Mouse (Mus musculus): ENCODE measurements around the gene Trim26. TPM values are rescaled to one million over a fixed set of nuclear protein-coding genes. Genes with fewer than 3 reads are reported as not detected.

Gene Trim26
- polyA plus RNA-seq, 1 experiment from 2014 or later, result 53.7 TPM

DNA sequence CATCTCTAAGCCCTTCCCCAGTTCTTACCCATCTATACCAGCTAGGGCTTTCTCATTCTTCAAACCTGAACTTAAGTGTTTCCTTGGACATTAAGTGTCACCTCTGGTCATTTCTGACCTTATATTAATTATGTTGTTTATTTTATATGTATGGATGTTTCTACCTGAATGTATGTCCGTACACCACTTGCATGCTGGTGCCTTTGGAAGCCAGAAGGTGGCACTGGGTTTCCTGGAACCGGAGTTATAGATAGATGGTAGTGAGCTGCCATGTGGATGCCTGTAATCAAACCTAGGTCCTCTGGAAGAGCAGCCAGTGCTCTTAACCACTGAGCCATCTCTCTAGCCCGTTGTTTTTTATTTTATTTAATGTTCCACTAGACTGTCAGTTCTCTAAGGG lies 18.6 kb downstream of the Trim26 start:
- no peak overlapping the region for H3K4me3 ChIP-seq
- no peaks in the 10 kb centered on the region for H3K27me3 ChIP-seq
- no peaks in the 10 kb centered on the region for H3K4me1 ChIP-seq
- WGBS, result 98% methylated on average over 3 of the region's 3 CpGs
- no peak for ATAC-seq (ENCODE audit: low FRiP score, low read depth)
- H3K36me3 ChIP-seq, result peaks cover 95% of the 10 kb centered on the region
- no peak overlapping the region for H3K27ac ChIP-seq
- no peak overlapping the region for H3K9ac ChIP-seq
- H3K4me2 ChIP-seq (replicated peaks), result no peak overlapping the region
- no peaks in the 10 kb centered on the region for H3K9me3 ChIP-seq

DNA sequence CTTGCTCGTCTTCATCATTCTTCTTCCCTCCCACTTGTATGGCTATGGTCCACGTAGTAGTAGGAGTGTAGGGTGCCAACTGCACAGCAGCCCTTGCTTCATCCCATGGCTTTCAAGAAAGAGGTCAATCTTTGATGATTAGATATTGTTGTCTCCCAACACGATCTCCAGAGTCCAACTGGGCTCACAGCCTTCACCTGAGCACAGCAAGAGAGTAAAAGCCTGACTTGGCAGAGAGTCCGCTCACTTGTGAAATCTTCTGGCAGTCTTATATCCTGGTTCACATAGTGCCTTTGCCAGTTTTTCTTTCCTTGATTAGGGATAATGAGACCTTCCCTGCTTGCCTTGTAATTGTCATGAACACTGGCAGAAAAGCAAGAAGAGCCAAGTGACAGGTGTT lies 19.3 kb downstream of the Trim26 start:
- H3K36me3 ChIP-seq, result peaks cover 88% of the 10 kb centered on the region
- H3K4me1 ChIP-seq, result no peaks in the 10 kb centered on the region
- no peak for ATAC-seq (ENCODE audit: low FRiP score, low read depth)
- H3K27ac ChIP-seq, result no peak overlapping the region
- H3K4me2 ChIP-seq (replicated peaks), result no peak overlapping the region
- H3K27me3 ChIP-seq, result no peaks in the 10 kb centered on the region
- no peaks in the 10 kb centered on the region for H3K9me3 ChIP-seq
- 91% methylated on average over 4 of the region's 4 CpGs for WGBS
- no peak overlapping the region for H3K9ac ChIP-seq
- no peak overlapping the region for H3K4me3 ChIP-seq

DNA sequence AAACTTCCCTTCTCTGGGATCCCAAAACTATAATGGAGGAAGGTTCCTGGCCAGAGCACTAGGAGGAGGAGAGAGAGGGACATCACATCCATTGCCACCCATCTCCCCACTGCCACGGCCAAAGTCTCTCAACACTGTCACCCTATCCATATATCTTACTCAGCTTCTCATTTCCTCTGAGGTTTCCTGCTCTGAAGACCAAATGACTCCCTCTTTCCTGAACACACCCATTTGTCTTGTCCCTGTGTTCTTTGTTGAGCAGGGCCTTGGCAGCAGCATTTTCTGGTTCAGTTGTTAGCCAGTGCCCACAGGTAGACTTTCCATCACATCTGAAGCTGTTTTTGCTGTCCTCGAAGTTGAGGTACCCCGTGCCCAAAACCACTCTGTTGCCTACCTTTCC lies 21.2 kb downstream of the Trim26 start:
- Histone ChIP-seq H3K9me3 (no peaks in the 10 kb centered on the region), H3K4me2 (replicated peaks) (no peak overlapping the region), H3K27ac (no peak overlapping the region), H3K4me1 (no peaks in the 10 kb centered on the region), H3K36me3 (peaks cover 68% of the 10 kb centered on the region), H3K4me3 (no peak overlapping the region), H3K27me3 (no peaks in the 10 kb centered on the region), H3K9ac (no peak overlapping the region)
- 89% methylated on average over 3 of the region's 3 CpGs for WGBS
- ATAC-seq (ENCODE audit: low FRiP score, low read depth), result no peak

DNA sequence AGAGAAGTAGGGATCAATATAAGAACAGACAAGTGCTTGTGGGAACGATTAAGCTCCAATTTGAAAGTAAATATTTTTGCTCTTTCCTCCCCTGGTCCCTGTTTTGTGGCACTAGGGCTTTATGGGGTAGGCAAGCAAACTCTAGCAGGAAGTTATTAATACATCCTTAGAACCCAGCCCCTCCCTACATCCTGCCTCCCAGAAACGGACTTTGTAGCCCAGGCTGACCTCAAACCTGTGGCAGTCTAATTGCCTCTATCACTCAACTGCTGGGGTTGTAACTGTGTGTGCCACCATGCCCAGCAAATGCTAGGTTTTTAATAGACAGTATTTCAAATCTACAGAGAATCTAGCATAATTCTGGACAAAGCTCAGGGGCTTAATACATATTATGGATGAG lies 24.7 kb downstream of the Trim26 start:
- no peaks in the 10 kb centered on the region for H3K9me3 ChIP-seq
- H3K4me2 ChIP-seq (replicated peaks), result no peak overlapping the region
- H3K36me3 ChIP-seq, result peaks cover 33% of the 10 kb centered on the region
- no peak overlapping the region for H3K9ac ChIP-seq
- H3K4me3 ChIP-seq, result no peak overlapping the region
- H3K27ac ChIP-seq, result no peak overlapping the region
- 41% methylated on average over 2 of the region's 2 CpGs for WGBS
- no peak for ATAC-seq (ENCODE audit: low FRiP score, low read depth)
- peaks cover 22% of the 10 kb centered on the region for H3K27me3 ChIP-seq
- no peaks in the 10 kb centered on the region for H3K4me1 ChIP-seq

DNA sequence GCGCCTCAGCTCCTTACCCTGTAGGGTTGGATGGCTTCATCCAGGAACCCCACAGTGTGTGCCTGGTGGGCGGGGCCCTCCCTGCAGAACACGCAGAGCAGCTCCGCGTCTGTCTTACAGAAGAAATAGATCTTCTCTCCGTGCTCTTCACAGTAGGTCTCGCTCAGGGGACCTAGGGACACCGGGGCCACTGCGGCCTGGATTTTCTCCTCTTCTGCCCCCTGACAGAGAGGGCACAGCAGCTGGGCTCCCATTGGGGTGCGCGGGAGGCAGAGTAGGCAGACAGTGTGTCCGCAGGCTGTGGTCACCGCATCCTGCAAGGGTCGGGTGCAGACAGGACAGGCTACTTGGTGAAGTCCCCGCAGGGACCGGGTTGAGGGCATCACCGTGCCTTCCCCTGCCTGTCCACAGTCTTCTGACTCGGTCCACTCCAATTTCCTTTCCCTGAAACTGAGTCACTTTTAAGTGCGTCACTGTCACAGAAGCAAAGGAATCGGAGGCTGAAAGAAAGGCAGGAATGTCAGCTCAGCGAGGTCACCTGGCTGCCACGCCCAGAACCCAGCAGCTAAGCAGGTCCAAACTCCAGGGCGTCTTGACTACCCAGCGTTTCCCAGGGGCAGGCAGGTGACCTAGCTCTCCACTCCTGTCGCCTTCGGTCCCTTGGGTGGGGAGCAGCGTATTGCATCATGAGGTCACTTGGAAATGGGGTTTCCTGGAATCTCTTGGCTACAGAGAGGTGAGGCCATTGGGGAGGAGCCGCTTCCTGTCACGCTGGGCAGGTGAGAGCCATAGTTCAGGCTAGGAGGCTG lies 30.0 kb downstream of the Trim26 start, which contains the start of gene Trim15:
Trim15 (minus strand) TSS at position 492 of the 809 bp plus-strand sequence.
- Histone ChIP-seq H3K36me3 (no peaks in the 10 kb centered on the region), H3K4me3 (peak within 1 kb of the TSS; percentile 10; the same call in 1 of the 2 replicates), H3K27ac (no peak within 1 kb of the TSS), H3K9ac (no peak within 1 kb of the TSS), H3K9me3 (no peaks in the 10 kb centered on the region), H3K4me2 (replicated peaks) (peak within 1 kb of the TSS; percentile 47), H3K27me3 (peaks cover 42% of the 10 kb centered on the region), H3K4me1 (no peaks in the 10 kb centered on the region)
- ATAC-seq (ENCODE audit: low FRiP score, low read depth), result 0 out of 2 replicates have a peak, but pooled peaks have one; percentile 51
- WGBS, result 12% methylated on average over 29 of the region's 29 CpGs

DNA sequence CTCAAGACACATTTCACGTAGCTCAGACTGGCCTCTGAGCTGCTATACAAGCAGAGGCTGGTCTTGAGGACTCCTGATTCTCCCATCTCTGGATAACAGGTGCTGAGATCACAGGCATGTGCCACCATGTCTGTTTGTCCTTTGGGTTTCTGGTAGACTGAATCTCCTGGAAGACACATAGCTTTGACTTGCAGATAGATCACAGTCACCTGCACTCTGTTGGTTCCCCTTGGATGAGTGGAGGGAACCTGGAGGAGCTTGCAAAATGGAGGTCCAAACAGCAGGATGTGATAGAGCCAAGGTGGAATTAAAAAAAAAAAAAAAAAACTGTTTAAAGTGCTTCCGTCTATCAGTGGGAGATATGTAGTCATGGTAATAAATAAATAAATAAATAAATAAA lies 31.9 kb downstream of the Trim26 start:
- ATAC-seq (ENCODE audit: low FRiP score, low read depth), result no peak
- WGBS, result 71% methylated on average over 2 of the region's 2 CpGs
- H3K36me3 ChIP-seq, result no peaks in the 10 kb centered on the region

DNA sequence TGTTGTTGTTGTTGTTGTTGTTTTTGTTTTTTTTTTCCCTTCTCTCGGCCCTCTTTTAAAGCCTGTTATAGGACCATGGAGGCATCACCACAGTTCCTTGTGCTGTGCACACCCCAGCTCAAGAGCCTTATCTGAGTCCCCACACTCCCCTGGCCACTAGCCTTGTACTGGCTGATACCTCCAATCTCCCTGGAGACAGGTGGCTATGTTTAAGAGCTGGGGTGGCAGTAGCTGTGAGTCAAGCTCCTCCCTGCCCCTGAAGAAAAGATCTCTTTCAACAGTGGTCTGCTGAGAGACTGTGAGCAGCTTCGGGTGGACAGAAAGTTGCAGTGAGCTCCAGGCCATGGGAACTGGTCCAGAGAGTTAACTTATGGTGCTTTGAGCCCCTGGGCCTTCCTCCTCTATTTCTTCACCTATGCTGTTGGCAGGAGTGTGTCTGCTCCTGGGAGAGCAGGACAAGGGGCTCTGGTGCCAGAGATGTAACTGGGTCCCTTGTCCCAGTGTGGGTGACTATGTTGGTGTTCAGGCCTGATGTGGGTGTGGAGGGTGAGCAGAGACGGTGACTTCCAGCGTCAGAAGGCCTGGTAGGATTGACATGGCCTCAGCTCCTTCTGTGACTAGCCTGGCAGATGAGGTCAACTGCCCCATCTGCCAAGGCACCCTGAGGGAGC lies 32.5 kb downstream of the Trim26 start, which contains the start of gene Trim10:
Trim10 (plus strand) TSS at position 291 of the 671 bp plus-strand sequence.
- H3K9me3 ChIP-seq, result no peaks in the 10 kb centered on the region
- no peak for ATAC-seq (ENCODE audit: low FRiP score, low read depth)
- no peaks in the 10 kb centered on the region for H3K4me1 ChIP-seq
- H3K9ac ChIP-seq, result peak within 1 kb of the TSS; percentile 14; the same call in 1 of the 2 replicates
- H3K4me3 ChIP-seq, result no peak within 1 kb of the TSS
- no peak within 1 kb of the TSS for H3K27ac ChIP-seq
- no peak within 1 kb of the TSS for H3K4me2 ChIP-seq (replicated peaks)
- peaks cover 42% of the 10 kb centered on the region for H3K27me3 ChIP-seq
- no peaks in the 10 kb centered on the region for H3K36me3 ChIP-seq
- WGBS, result 83% methylated on average over 4 of the region's 4 CpGs

More for the DNA sequence above, 31.9 kb downstream of the Trim26 start:
- Histone ChIP-seq H3K9me3 (no peaks in the 10 kb centered on the region), H3K4me1 (no peaks in the 10 kb centered on the region), H3K27ac (no peak overlapping the region), H3K9ac (no peak overlapping the region), H3K4me2 (replicated peaks) (no peak overlapping the region), H3K27me3 (peaks cover 42% of the 10 kb centered on the region), H3K4me3 (no peak overlapping the region)

DNA sequence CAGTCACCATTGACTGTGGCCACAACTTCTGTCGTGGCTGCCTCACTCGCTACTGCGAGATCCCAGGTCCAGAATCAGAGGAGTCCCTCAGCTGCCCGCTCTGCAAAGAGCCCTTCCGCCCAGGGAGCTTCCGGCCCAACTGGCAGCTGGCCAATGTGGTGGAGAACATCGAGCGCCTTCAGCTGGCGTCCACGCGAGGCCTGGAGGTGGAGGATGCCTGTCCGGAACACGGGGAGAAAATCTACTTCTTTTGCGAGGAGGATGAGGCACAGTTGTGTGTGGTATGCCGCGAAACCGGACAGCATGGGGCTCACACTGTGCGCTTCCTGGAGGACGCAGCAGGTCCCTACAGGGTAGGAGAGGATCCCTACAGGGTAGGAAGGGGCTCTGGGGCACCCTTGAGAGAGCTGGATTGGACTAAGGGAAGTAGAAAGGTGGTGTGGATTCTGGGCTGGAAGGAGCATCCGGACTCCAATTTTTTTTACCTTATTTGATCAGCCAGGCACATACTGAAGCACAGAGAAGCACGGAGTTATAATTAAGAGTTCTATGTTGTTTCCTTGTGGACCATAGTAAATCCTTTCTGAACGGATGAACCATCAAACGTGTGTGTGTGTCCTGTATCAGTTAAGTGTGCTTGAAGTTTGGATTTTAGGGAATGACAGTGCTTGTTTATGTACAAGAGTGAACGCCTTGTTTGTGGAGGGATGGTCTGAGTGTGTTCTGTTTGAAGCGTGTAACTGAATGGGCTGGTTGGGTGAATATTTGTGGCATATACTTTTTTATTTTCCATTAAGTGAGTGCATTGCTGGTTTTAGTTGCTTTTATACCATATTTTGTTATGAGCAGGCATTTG lies 33.2 kb downstream of the Trim26 start:
- ATAC-seq (ENCODE audit: low FRiP score, low read depth), result no peak
- H3K4me1 ChIP-seq, result no peaks in the 10 kb centered on the region
- H3K9ac ChIP-seq, result peak overlapping the region; percentile 14; the same call in 1 of the 2 replicates
- H3K27me3 ChIP-seq, result peaks cover 35% of the 10 kb centered on the region
- no peak overlapping the region for H3K4me3 ChIP-seq
- 75% methylated on average over 25 of the region's 25 CpGs for WGBS
- H3K9me3 ChIP-seq, result no peaks in the 10 kb centered on the region
- no peaks in the 10 kb centered on the region for H3K36me3 ChIP-seq
- no peak overlapping the region for H3K27ac ChIP-seq
- no peak overlapping the region for H3K4me2 ChIP-seq (replicated peaks)

DNA sequence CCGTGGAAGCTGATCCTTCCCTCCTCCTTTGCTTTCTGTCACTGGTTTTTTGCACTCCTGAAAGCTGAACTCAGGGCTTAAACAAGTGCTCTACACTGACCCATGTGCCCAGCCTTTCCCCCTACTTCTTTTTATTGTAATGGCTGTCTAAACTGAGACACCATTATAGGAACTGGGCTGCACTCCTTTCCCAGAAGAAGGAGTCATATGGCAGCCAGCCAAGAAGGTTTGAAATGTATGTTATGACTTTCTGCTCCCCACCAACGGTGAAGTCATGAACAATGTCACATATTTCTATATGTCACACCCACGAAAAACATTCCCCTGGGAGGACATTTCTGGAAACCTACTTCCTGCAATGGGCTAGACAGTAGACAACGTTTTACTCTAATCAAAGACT lies 37.7 kb downstream of the Trim26 start:
- no peak overlapping the region for H3K9ac ChIP-seq
- no peak overlapping the region for H3K4me2 ChIP-seq (replicated peaks)
- no peaks in the 10 kb centered on the region for H3K9me3 ChIP-seq
- no peak overlapping the region for H3K27ac ChIP-seq
- H3K36me3 ChIP-seq, result no peaks in the 10 kb centered on the region
- no peak overlapping the region for H3K4me3 ChIP-seq
- H3K27me3 ChIP-seq, result peaks cover 3% of the 10 kb centered on the region; the same call in 1 of the 2 replicates
- H3K4me1 ChIP-seq, result no peaks in the 10 kb centered on the region
- ATAC-seq (ENCODE audit: low FRiP score, low read depth), result no peak
- 63% methylated on average over 4 of the region's 4 CpGs for WGBS

DNA sequence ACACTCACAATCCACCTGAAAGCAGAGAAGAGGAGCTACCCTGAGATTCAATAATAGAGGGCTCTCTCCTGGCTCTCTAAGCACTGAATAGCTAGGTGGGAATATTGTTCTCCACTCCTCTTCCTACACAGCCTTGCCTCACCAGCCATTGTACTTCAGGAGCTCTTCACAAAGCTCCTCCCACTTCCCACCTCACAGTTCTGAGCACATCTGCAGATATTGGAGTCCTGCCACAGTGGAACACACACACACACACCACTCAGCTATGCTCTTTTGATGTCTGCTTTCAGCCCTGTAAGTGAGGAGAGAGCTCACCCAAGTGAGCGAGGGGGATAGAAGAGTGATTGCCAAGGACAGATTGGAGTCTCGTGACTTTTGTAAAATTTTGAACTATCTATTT lies 46.4 kb downstream of the Trim26 start:
- no peak overlapping the region for H3K4me2 ChIP-seq (replicated peaks)
- no peak for ATAC-seq (ENCODE audit: low FRiP score, low read depth)
- H3K36me3 ChIP-seq, result no peaks in the 10 kb centered on the region
- no peak overlapping the region for H3K27ac ChIP-seq
- no peaks in the 10 kb centered on the region for H3K9me3 ChIP-seq
- H3K27me3 ChIP-seq, result no peaks in the 10 kb centered on the region
- no peak overlapping the region for H3K9ac ChIP-seq
- H3K4me3 ChIP-seq, result no peak overlapping the region
- H3K4me1 ChIP-seq, result no peaks in the 10 kb centered on the region
- 64% methylated on average over 2 of the region's 2 CpGs for WGBS

DNA sequence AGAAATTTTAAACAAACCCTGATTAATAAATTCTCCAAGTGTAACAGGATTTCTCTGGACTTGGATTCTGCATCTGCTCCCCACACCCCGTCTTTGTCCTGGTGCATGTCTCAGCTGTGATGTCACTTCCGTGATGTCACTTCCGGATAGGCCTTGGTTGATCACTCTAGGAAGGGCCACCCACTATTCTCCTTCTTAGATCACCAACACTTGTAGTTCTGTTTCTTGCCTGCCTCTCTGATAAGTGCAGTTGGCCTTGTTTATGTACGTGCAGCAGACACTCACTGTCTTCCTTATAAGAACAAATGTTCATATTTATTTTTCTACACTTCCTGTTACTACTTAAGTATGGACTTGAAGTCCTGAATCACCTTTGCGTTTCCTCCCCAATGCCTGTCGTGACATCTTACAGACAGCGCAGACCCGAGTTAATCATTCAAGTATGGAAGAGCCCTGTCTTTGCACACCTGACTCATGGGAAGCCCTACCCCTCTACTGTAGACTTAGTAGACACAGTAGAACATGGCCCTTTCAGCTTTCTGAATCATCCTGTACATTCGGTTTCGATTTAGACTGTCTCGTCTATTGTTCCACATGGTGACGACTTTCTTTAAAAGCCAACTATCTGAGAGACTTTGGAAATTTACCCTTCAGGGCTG lies 48.3 kb downstream of the Trim26 start:
- no peaks in the 10 kb centered on the region for H3K36me3 ChIP-seq
- H3K4me3 ChIP-seq, result no peak overlapping the region
- H3K27me3 ChIP-seq, result no peaks in the 10 kb centered on the region
- no peaks in the 10 kb centered on the region for H3K4me1 ChIP-seq
- no peaks in the 10 kb centered on the region for H3K9me3 ChIP-seq
- H3K9ac ChIP-seq, result no peak overlapping the region
- no peak overlapping the region for H3K4me2 ChIP-seq (replicated peaks)
- WGBS, result 90% methylated on average over 12 of the region's 12 CpGs
- H3K27ac ChIP-seq, result no peak overlapping the region
- ATAC-seq (ENCODE audit: low FRiP score, low read depth), result no peak

Data from limb, embryonic 13.5 days (tissue).